Mouse (Mus musculus) heart, postnatal 14 days (tissue): ENCODE measurements around the gene Cfap157. TPM values are rescaled to one million over a fixed set of nuclear protein-coding genes. Genes with fewer than 3 reads are reported as not detected.

ENCODE experiments used
- DNase-seq, 2 experiments: peaks; one replicate each; pipeline ENCODE4 v3.0.0; 2021 to 2022
- intact Hi-C: fragments of 180-260 bp; cut with DNase I; formaldehyde crosslinking; loops from one replicate; pipeline ENCODE4 v1.15.1; 2025
- total RNA-seq, 2 experiments: library from RNA; stranded (reverse); gene quantifications; 2 replicates each; pipeline ENCODE4 v1.2.3; 2021

Gene Cfap157
- total RNA-seq, 2 experiments from 2014 or later, result 0.17 to 0.24 TPM

DNA sequence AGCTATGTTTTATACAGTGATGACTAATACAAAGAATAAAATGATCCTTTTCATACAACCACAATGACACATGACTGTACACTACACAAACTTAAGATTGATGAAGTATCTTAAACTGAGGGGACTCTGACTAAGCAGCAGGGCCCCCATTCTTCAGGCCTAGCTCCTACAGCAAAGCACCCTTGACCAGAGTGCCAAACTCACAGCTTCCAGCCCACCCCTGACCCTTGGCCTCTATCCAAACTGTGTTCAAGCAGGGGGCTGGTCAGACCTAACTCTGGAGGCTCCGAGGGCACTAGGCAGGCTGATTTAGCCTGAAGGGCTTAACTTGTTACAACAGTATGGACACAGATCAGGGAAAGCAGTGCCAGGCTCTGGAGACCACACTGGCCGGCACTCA, 4.4 kb upstream of the Cfap157 start:
- no peak for DNase-seq
- intact Hi-C loops, result loop anchor here (5.0 kb wide), 1 partner anchor 139 kb away; no protein-coding TSS in a partner anchor

DNA sequence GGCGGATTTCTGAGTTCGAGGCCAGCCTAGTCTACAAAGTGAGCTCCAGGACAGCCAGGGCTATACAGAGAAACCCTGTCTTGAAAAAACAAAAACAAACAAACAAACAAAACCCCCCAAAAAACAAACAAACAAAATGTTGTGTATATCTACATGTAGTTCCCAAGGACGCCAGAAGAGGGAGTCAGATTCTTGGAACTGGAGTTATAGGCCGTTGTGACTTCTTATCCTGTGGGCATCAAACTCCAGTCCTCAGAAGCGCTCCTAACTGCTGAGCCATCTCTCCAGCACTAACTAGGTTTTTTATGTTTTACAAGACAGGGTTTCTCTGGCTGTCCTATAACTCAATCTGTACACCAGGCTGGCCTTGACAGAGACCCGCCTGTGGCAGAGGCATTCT, 2.9 kb upstream of the Cfap157 start:
- intact Hi-C loops, result loop anchor here (5.0 kb wide), 1 partner anchor 140 kb away; no protein-coding TSS in a partner anchor
- no peak for DNase-seq

DNA sequence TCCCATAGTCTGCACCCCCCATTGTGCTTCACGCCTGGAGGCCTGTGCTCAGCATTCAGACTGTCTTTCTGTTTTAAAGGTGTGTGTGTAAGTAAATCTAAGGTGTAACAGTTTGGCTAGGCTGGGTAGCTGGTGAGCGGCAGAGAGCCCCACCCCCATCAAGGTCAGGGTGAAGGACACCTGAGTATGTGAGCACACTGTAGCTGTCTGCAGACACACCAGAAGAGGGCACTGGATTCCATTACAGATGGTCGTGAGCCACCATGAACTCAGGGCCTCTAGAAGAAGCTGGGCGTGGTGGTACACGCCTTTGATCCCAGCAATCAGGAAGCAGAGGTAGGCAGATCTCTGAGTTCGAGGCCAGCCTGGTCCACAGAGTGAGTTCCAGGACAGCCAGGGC, 2.5 kb downstream of the Cfap157 start:
- intact Hi-C loops, result no loop called here
- DNase-seq, result no peak

DNA sequence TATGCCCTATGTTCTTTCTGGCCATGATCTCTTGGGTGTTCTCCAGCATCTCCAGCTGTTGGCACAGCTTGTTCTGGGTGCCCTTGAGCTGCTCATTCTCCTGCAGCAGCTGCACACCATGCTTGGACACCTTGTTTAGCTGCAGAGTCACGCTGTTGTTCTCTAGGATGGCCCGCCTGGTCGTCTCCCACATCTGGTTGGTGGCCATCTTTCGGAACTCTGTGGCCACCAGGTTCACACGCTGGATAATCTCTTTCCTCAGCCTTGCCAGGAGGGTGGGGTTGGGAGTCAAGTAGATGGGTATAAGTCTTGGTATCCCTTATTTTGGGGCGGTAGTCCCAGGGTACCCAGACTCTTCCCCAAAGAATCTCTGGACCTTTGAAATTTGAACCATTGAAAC, 4.5 kb downstream of the Cfap157 start:
- DNase-seq, result no peak
- intact Hi-C loops, result loop anchor here (1.0 kb wide), 1 partner anchor 78 kb away; no protein-coding TSS in a partner anchor

DNA sequence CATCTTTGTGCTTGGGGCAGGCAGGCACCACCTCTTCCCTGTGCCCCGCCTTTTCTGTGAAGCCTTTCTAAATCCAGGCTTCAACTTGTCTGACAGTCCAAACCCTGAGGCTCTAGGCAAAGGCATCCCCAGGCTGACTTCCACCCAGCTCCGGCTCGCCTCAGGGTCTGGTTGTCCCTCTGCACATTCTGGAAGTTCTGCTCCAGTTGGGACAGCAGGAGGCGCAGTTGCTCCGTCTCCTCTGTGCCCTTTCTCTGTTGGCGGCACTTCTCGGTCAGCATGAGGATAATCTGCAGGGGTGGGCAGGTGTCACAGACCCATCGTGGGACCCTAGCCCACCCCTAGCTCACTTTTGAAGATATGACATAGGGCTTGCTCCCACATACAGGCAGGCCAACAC, 5.1 kb downstream of the Cfap157 start:
- peak; percentile 79 to 85 for DNase-seq
- intact Hi-C loops, result loop anchor here (1.0 kb wide), 1 partner anchor 78 kb away; no protein-coding TSS in a partner anchor

DNA sequence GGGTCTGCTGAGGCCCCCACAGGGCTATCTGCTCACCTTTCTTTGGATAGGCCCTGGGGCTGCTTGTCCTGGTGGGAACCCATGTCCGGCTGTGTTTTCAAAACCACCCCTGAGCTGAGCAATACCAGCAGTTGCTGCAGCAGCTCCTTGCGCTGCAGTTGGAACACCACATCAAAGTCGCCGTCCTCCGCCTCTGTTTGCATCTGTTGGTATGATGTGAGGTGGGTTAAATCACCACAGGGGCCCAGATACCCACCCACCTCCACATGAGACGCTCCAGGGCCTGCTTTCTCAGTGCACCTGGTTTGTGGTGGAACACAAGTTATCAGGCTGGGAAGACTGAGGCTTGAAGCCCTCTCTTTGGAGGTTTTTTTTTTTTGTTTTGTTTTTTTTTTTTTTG, 6.1 kb downstream of the Cfap157 start:
- intact Hi-C loops, result no loop called here
- no peak for DNase-seq

DNA sequence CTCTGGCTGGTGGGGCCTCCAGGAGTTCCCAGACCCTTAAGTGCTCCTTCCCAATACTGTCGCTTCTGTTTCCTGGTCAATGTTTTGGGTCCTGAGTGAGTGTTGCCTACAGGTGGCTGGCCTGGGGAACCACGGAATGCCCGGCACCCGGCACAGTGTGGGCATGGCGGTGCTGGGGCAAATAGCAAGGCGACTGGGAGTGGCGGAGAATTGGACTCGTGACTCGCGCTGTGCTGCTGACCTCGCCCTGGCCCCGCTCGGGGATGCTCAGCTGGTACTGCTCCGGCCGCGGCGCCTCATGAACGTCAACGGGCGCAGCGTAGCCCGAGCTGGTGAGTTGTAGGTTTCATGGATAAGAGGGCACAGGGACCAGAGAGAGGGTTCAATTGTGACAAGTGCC, 8.0 kb downstream of the Cfap157 start:
- intact Hi-C loops, result loop anchor here (2.0 kb wide), 1 partner anchor 137 kb away; no protein-coding TSS in a partner anchor

DNA sequence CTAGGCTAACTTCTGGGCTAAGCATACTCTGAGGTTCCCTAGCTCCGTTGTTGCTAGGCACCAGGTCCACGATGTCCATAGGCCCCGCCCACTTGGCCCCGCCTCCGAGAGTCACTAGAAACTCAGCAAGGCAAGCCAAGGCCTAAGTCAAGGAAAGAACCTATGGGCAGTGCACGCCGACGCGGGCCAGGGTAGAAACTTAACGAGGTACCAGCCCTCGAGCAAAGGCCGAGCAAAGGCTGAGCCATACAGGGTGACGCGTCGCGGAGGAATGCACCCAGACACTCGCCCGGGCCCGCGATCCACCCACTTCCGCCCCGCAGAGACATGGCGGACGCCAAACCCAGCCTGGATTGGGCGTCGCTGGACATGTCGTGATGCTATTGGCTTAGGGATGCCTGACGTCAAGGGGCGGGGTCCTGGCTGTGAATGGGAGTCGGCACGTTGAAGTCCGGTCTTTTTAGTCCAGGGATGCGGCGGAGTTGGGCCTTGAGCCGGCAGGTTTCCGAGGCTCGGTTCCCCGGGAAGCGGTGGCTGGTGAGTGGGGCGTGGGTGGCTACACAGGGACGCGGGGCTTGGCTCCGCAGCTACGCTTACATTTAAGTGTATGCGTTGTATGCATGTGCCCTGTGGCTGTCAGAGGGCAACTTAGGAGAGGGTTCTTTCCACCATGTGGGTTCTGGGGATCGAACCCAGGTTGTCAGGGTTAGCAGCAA, 8.7 kb downstream of the Cfap157 start, which contains the start of the genes Ttc16 and Ptrh1:
Gene Ttc16 (minus strand): TSS at position 275 of the 716 bp plus-strand sequence.
Gene Ptrh1 (plus strand): TSS at position 428 of the 716 bp plus-strand sequence.
- intact Hi-C loops, result loop anchor here (2.0 kb wide), 1 partner anchor 137 kb away; no protein-coding TSS in a partner anchor

More for the DNA sequence above, 8.0 kb downstream of the Cfap157 start:
- DNase-seq, result no peak

DNA sequence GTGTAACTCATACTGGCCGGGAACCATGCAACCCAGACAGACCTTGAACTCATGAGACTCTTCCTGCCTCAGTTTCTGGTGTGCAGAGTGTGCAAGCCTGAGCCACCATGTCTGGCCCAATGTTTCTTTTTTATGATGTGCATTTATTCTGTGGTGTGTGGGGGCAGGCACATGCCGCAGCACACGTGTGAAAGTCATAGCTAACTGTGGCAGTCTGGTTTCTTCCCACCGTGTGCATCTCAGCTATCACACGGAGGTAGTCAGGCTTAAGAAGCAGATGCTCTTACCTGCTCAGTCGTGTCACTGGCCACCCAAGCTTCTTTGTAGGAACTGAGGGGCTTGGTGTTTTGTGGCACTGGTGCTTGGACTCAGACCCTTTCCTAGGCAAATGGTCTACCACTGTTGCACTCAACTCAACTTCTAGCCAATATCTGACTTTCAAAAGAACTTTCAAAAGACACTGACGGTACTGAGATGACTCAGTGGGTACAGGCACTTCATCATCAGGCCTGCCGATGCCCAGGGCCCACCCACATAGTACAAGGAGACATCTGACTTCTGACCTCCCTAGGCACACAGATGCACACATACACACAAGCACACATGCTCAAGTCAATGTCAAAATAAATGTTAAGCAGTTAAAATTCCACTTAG, 11.5 kb downstream of the Cfap157 start:
- no peak for DNase-seq
- intact Hi-C loops, result no loop called here

More for the DNA sequence above, 8.7 kb downstream of the Cfap157 start, which contains the start of the genes Ttc16 and Ptrh1:
- DNase-seq, result peak; percentile 96 to 99

DNA sequence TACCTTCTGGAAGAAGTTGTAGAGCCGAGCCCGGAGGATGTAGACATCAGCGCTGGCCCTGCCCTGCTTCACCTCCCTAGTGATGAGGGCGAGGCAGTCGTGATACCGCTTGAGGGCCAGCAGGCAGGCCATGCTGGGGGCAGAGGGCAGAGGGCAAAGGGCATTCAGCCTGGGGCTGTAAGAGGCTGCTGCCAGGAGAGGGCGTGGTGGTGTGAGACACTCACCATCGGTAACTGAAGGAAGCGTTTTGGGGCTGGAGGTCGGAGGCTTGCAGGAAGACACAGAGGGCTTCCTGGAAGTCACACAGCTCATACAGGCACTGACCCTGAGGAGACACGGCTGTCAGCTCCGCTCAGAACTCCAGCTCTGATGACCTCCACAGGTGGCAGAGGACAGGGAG, 12.3 kb downstream of the Cfap157 start:
- DNase-seq, result no peak
- intact Hi-C loops, result no loop called here

DNA sequence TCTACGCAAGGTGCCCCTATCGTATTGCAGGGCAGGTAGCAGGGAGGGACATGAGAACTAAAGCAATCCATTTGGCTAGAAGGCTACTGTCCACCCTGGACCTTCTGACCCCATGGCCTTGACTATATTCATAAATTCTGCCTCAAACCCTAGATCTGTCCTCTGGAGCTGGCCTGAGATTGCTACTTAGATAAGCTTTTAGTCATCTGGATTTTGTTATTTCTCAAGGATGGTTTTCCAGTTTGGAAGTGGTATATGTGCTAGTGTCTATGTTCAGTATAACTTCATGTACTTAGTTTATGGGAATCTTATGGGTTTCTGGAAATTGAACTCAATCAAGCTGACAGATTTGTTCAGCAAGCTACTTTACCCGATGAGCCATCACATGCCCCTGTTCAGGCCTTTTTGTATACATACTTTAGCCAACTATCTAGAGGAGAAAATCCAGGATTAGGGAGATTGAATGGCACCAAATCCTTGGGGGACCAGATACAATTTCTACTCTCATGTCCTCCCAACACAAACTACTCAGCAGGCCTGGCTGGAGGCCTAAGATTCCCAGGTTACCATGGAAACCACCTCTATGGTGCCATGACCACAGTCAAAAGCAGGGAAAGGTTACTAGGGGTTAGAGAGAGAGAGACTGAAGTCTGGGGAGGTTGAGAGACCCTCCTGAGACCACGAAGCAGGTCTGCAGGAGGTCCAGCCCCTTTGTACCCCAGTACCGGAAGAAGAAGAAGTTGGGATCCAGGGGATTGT, 14.7 kb downstream of the Cfap157 start:
- no peak for DNase-seq
- intact Hi-C loops, result no loop called here

DNA sequence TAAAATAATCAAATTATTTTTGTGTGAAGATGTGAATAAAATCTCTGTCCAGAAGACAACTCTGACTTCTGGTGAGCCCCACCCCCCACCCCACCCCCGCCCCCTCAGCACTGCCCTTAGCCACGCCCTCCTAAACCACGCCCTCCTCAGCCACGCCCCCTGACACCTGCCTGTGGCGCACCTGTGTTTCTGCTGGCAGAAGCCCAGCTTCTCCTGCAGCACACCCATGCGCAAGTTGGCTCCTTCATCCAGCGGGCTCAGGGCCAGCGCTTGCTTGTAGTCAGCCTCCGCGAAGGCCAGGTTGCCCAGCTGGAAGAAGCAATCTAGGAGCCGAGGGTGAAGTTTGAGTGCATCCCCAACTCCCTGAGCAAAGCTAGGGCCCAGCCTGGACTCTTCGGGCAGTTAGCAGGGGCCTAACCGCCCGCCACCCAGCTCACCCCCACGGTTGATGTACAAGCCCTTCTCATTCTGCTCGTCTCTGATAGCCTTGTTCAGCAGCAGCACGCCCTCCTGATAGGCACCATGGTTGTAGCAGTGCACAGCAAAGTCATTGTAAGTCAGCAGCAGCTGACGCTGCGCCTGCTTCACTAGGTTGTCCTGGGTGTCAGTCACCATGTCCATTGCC, 15.5 kb downstream of the Cfap157 start:
- intact Hi-C loops, result no loop called here

DNA sequence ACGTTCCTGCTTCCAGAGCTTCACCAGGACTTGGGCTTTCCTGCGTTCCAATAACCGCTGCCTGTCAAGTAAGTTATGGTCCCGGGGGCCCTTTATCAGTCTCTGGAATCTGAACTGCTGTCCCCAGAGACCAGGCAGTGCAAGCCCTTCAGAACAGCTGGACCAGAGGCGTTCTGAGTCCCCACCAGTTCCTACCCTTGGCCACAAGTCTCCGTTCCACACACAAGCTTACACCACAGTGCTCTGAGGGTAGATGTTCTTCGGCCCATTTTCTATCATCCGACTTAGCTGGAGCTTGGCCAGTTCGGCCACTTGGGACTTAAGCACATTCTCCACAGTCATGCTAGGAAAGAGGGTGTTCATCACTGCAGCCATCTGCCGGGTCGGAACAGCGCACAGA, 17.0 kb downstream of the Cfap157 start:
- intact Hi-C loops, result no loop called here
- no peak for DNase-seq

More for the DNA sequence above, 15.5 kb downstream of the Cfap157 start:
- DNase-seq, result no peak

DNA sequence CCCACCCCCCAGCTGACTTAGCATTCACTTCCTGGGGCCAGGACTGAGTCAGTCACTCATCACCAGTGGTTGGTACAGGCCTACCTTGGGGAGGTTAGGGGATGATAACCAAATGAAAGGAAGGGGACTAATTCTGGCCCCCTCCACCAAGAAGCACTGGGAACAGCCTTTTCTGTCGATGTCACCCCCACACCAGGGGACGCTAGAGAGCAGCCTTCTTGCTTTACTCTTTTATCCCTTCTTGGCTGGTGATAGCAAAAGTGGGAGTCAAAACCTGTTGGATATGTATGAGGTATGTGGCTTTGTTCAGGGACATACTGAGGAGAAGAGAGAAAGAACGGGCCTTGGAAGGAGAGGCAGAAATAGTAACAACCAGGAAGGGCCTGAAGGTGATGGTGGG, 20.9 kb downstream of the Cfap157 start:
- DNase-seq, result no peak

DNA sequence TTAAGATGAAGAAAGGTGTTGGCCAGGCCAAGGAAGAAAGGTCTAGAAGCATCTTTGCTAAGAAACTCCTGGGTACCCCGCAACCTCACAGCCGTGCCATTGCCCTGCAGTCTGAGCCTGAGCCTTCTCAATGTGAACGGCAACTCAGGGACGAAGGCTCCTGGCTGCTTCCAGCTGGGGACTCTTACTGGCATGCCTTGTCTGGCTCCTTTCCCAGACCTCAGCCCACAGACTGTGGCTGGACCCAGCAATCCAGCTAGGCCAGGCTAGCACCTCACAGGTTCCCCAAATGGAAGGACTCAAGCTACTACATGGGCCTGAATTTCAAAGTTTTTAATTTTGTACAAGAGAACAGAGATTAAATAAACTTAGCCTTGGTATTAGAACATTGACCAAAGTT, 22.4 kb downstream of the Cfap157 start:
- intact Hi-C loops, result no loop called here
- no peak for DNase-seq

More for the DNA sequence above, 20.9 kb downstream of the Cfap157 start:
- intact Hi-C loops, result no loop called here

DNA sequence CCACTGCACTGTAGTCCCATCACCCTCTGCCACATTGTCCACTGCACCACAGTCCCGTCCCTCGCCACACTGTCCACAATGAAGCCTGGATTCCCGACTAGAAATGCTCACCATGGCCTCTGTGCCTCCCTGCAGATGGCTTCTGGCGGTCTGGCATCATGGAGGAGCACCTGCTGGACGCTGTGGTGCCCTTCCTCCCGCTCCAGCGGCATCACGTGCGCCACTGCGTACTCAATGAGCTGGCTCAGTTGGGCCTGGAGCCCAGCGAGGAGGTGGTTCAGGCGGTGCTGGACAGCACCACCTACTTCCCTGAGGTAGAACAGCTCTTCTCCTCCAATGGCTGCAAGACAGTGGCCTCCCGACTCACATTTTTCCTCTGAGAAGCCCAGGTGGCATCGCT, 22.9 kb downstream of the Cfap157 start:
- intact Hi-C loops, result no loop called here

DNA sequence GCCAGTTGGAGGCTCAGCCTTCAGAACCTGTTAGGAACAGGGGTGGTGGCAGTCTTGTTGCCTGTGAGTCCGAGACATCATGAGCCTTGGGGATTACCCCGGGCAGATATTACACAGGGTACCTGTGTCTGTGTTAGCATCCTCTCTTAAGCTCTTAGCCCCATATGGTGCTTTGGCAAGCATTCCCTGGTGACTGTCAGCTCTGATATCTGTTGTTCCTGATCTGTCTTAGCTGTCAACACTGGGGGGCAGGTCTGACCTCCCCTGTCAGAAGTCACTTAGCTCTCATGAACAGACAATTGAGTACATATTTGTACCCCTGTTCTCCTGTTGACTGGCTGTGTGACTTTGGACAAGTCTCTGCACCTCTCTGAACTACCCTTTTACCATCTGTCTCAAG, 25.2 kb downstream of the Cfap157 start:
- DNase-seq, result no peak
- intact Hi-C loops, result no loop called here

More for the DNA sequence above, 22.9 kb downstream of the Cfap157 start:
- no peak for DNase-seq

DNA sequence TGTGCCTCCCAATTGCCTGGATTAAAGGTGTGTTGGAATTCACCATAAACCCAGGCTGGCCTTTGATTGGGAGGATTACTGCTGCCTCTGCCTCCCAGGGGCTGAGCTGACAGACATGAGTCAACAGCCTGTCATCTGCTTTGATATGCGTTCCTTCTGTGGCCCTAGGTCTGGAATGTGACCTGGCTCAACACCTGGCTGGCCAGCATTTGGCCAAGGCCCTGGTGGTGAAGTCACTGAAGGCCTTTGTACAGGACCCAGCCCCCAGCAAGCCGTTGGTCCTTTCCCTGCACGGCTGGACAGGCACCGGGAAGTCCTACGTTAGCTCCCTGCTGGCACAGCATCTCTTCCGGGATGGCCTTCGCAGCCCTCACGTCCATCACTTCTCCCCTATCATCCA, 25.7 kb downstream of the Cfap157 start:
- intact Hi-C loops, result no loop called here

DNA sequence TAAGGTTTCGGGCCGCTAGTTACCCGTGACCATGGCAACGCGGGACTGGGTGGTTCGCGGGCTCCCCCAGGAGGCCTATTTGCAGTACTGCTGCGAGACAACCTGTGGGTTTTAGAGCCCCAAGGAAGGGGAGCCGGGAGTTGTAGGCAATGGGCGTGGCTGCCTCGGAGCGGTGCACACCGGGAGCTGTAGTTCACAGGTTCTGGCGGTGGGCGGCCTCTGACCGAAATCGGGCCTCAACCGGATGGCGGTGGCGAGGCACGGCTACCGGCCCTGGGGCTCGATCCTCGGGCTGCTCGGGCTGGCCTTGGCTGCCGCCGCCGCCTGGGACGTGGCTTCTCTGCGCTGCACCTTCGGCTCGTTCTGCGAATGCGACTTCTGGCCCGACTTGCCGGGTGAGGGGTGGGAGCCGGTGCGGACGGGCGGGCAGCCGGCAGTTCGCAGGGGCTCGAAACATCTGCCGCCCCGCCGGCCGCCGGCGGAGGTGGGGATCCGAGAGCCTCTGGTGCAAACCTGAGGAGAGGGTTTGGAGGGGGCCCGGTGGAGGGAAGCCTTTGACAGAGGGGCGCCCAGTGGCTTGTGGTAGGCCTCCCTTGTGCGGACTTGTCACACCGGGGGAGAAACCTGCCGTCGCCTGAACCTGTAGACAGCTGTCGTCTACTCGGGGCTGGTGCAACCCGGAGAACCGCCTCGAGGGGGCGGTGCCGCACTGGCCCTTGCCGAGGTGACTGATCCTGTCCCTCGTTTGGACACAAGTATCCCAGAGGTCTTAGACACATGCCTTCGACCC, 27.0 kb downstream of the Cfap157 start, which contains the start of gene Tor2a:
Gene Tor2a (plus strand): TSS at position 179 of the 790 bp plus-strand sequence.
- peak; percentile 97 to 98 for DNase-seq
- intact Hi-C loops, result loop anchor here (1.0 kb wide), 1 partner anchor 44 kb away; the partner anchor contains the start of gene Cdk9

More for the DNA sequence above, 25.7 kb downstream of the Cfap157 start:
- DNase-seq, result no peak
